ENCODE assay signal across 14 mouse cellular contexts in the genomic region with DNA sequence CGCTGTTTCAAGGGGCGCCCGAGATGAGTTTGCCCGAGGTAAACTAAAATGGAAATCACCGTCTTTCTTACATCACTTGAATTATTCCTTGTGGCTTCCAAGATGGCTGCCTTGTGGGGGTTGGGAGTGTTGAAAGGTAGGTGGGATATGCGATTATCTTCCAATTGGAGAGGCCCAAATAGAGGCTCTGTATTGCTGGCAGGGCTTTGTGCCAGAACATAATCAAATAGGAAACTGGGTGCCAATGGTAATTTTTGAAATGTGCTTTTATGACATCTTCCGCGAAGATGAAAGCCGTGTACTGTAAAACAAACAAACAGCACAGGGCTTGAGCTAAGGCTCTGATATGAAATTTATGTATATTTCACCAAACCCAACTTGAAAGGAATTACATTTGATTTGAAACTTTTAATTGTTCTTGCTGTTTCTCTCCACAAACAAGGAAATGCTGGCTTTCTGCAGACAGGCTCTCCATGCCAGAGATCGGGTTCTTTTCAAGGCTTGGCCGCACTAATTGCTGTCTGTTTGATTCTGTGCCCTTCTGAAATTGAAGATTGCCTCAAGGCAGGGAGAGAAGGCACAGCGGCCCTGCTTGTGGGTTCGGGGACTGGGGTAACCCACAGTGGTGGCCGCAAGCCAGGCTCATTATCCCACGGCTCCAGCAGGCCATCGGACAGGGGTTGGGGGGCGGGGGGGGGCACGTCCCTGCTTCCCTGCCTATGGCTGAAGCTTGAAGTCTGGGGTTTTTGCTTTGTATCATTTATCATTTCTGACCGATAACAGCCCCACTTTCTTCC.
DNase-seq lines count a peak whose midpoint lies in the region; ATAC-seq lines count a peak whose summit lies in the region.
"Had no signal": no experiment of that assay in that cellular context is flagged by ENCODE, and none has a peak within 500 bp of the region (broad histone marks: within the 10 kb centered on the region; RNA-seq: fewer than 3 reads in every experiment).

No protein-coding gene starts in this region.

- H3K27ac ChIP-seq in forebrain, embryonic 15.5 days (replicated peaks): peak overlapping the region; percentile 68
- H3K27ac ChIP-seq in intestine, embryonic 16.5 days (ENCODE audit: low read length): no peak overlapping the region
- H3K27ac ChIP-seq: liver, embryonic 15.5 days had no signal

- no peak overlapping the region for H3K9ac ChIP-seq in forebrain, embryonic 15.5 days (replicated peaks)
- no peak overlapping the region for H3K9ac ChIP-seq in intestine, embryonic 16.5 days (ENCODE audit: low read depth, low read length)
- H3K9ac ChIP-seq: liver, embryonic 15.5 days had no signal

- no peaks in the 10 kb centered on the region for H3K9me3 ChIP-seq in forebrain, embryonic 15.5 days
- H3K9me3 ChIP-seq in intestine, embryonic 16.5 days (ENCODE audit: control insufficient read depth, low read length): no peaks in the 10 kb centered on the region
- H3K9me3 ChIP-seq: liver, embryonic 15.5 days had no signal

- intact Hi-C loops in left cerebral cortex, postnatal 4 days (cut with DNase I): no loop called here
- intact Hi-C loops in left cerebral cortex, postnatal 36 days (cut with DNase I): no loop called here

- H3K27me3 ChIP-seq in forebrain, embryonic 15.5 days: no peaks in the 10 kb centered on the region
- H3K27me3 ChIP-seq in intestine, embryonic 16.5 days (replicated peaks; ENCODE audit: control insufficient read depth, insufficient read depth, low read length): no peaks in the 10 kb centered on the region
- H3K27me3 ChIP-seq: liver, embryonic 15.5 days had no signal

- no peaks in the 10 kb centered on the region for H3K36me3 ChIP-seq in forebrain, embryonic 15.5 days
- H3K36me3 ChIP-seq in intestine, embryonic 16.5 days (ENCODE audit: control insufficient read depth, insufficient read depth, low read length): no peaks in the 10 kb centered on the region
- H3K36me3 ChIP-seq: liver, embryonic 15.5 days had no signal

- peak overlapping the region; percentile 18 for H3K4me3 ChIP-seq in forebrain, embryonic 15.5 days
- no peak overlapping the region for H3K4me3 ChIP-seq in intestine, embryonic 16.5 days (ENCODE audit: low read length)
- H3K4me3 ChIP-seq: liver, embryonic 15.5 days had no signal

- peak; percentile 89 for ATAC-seq in forebrain, embryonic 15.5 days (replicated peaks)
- ATAC-seq in intestine, embryonic 16.5 days: no peak
- ATAC-seq: hindbrain, embryonic 16.5 days had no signal

- H3K4me1 ChIP-seq in forebrain, embryonic 15.5 days: peaks cover 4% of the 10 kb centered on the region; the same call in 1 of the 2 replicates
- peaks cover under 1% of the 10 kb centered on the region; the same call in 1 of the 2 replicates for H3K4me1 ChIP-seq in intestine, embryonic 16.5 days (ENCODE audit: control insufficient read depth, insufficient read depth, low read length)
- H3K4me1 ChIP-seq: liver, embryonic 15.5 days had no signal

- 39% methylated on average over 19 of the region's 19 CpGs for WGBS in forebrain, embryonic 15.5 days
- 75% methylated on average over 19 of the region's 19 CpGs for WGBS in intestine, embryonic 16.5 days

- peak overlapping the region; percentile 23 for H3K4me2 ChIP-seq in forebrain, embryonic 15.5 days (replicated peaks)
- H3K4me2 ChIP-seq in intestine, embryonic 16.5 days (ENCODE audit: low read depth, low read length): no peak overlapping the region
- H3K4me2 ChIP-seq: liver, embryonic 15.5 days had no signal

- DNase-seq in cerebellum, postnatal 10 days: peak; percentile 45 to 58
- no peak for DNase-seq in cerebellum, adult 11-12 months
- peak; percentile 32 for DNase-seq in left cerebral cortex, postnatal 4 days
- DNase-seq in left cerebral cortex, postnatal 36 days (ENCODE audit: low spot score in 2 of 2): no peak
- DNase-seq in brain, embryonic 18.5 days (ENCODE audit: low read depth, low spot score): peak; percentile 26
- no peak for DNase-seq in ovary, adult 18-20 months (ENCODE audit: low spot score)
- DNase-seq: adrenal gland, postnatal 36 days; cerebellum, adult 18-20 months; embryo, embryonic 11 days; kidney, postnatal 36 days had no signal

Comparison
In these comparisons a context has a peak if more than half of its experiments do, and no peak if none do; other contexts are left out.
1. DNase-seq: peak in cerebellum, postnatal 10 days (2 of 2), left cerebral cortex, postnatal 4 days (single experiment) and brain, embryonic 18.5 days (single experiment); none in cerebellum, adult 11-12 months (single experiment), left cerebral cortex, postnatal 36 days (0 of 2) and ovary, adult 18-20 months (single experiment).